Mouse (Mus musculus) cerebellum, adult 11 months (tissue): ENCODE data around the gene Kcnq5.
"Not testable (repeated sequence)": the region's sequence is repeated elsewhere in the genome, so short reads cannot be mapped to it uniquely, and the experiment has no call there.

ENCODE experiments used
- DNase-seq: peaks from one replicate; pipeline ENCODE4 v3.0.0; 2022

Kcnq5 gene

GRCm38 (mm10) chr1:21466431-21466830, 495.3 kb downstream of the Kcnq5 start:
- DNase-seq, result no peak

- peak; percentile 17 for DNase-seq
Measured at GRCm38 (mm10) chr1:21460941-21461689, 500.6 kb downstream of the Kcnq5 start.

- no peak for DNase-seq
Measured at GRCm38 (mm10) chr1:21458581-21458980, 503.2 kb downstream of the Kcnq5 start.

GRCm38 (mm10) chr1:21455971-21456370, 505.8 kb downstream of the Kcnq5 start:
- no peak for DNase-seq

GRCm38 (mm10) chr1:21448227-21448626, 513.5 kb downstream of the Kcnq5 start:
- no peak for DNase-seq

- DNase-seq, result no peak
Measured at GRCm38 (mm10) chr1:21436753-21437152, 525.0 kb downstream of the Kcnq5 start.

- no peak for DNase-seq
Measured at GRCm38 (mm10) chr1:21434853-21435252, 526.9 kb downstream of the Kcnq5 start.

- DNase-seq, result no peak
Measured at GRCm38 (mm10) chr1:21431666-21432065, 530.1 kb downstream of the Kcnq5 start.

GRCm38 (mm10) chr1:21428079-21428478, 533.7 kb downstream of the Kcnq5 start:
- no peak for DNase-seq

- no peak for DNase-seq
Measured at GRCm38 (mm10) chr1:21425654-21426053, 536.1 kb downstream of the Kcnq5 start.

GRCm38 (mm10) chr1:21419370-21419769, 542.4 kb downstream of the Kcnq5 start:
- DNase-seq, result no peak

- DNase-seq, result no peak
Measured at GRCm38 (mm10) chr1:21412197-21412555, 549.6 kb downstream of the Kcnq5 start.

- peak; percentile 72 for DNase-seq
Measured at GRCm38 (mm10) chr1:21411331-21412196, 550.2 kb downstream of the Kcnq5 start.

- no peak for DNase-seq
Measured at GRCm38 (mm10) chr1:21407266-21407665, 554.5 kb downstream of the Kcnq5 start.

- no peak for DNase-seq
Measured at GRCm38 (mm10) chr1:21402804-21403203, 558.9 kb downstream of the Kcnq5 start.

GRCm38 (mm10) chr1:21391138-21391671, 570.5 kb downstream of the Kcnq5 start:
- DNase-seq, result no peak

GRCm38 (mm10) chr1:21383256-21383655, 578.5 kb downstream of the Kcnq5 start, which contains the start of gene Khdc1b:
Khdc1b (plus strand) TSS chr1:21383556.
- no peak for DNase-seq

GRCm38 (mm10) chr1:21368031-21368430, 593.7 kb downstream of the Kcnq5 start, which contains the start of gene Khdc1c:
Khdc1c (plus strand) TSS chr1:21368331.
- DNase-seq, result not testable (repeated sequence)

GRCm38 (mm10) chr1:21349341-21349740, 612.4 kb downstream of the Kcnq5 start, which contains the start of gene Khdc1a:
Khdc1a (plus strand) TSS chr1:21349641.
- no peak for DNase-seq
